Mouse (Mus musculus): ENCODE measurements around the gene Icos. TPM values are rescaled to one million over a fixed set of nuclear protein-coding genes. Genes with fewer than 3 reads are reported as not detected.

The Icos gene
- total RNA-seq, 1 experiment = not detected

DNA sequence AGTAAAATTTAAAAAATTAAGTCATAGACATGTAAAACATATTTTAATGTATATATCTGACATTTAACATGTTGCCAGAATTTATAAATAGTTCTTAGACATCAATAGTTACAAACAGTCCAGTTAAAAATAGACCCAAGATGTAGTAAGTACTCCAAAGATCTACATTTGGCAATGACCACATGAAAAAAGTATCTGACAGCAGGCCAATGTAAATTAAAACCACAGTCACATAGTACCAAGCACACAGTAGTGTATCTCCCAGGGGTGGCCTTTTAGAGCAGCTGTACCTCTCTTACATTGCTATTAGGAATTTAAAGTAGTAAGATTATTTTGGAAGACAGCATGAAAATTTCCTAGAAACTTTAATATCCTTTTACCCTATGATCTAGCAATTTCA lies 29.8 kb downstream of the Icos start:
- no peaks in the 10 kb centered on the region for H3K9me3 ChIP-seq (ENCODE audit: control insufficient read depth, insufficient read depth, low read depth, low read length)
- H3K4me1 ChIP-seq (ENCODE audit: control insufficient read depth in 2 of 2, insufficient read depth in 2 of 2, low read length in 2 of 2, poor library complexity in 1 of 2) = no peaks in the 10 kb centered on the region
- in situ Hi-C loops (cut with MboI; ENCODE audit: low sequenced_read_pairs in 2 of 2, unreplicated experiment in 2 of 2) = no loop called here
- no peak overlapping the region for H3K9ac ChIP-seq (ENCODE audit: insufficient read depth, low read depth, low read length, poor library complexity, severe bottlenecking)
- H3K27ac ChIP-seq (ENCODE audit: insufficient read depth, low read depth, low read length, poor library complexity, severe bottlenecking) = no peak overlapping the region
- no peak for DNase-seq (ENCODE audit: low read depth, low spot score)
- TF ChIP-seq ZC3H11A (IDR thresholded peaks at IDR 0.05; ENCODE audit: borderline replicate concordance, low read depth, low read length) (no peak), MAFK (IDR thresholded peaks at IDR 0.05; ENCODE audit: insufficient read depth, low read depth, low read length) (no peak), CHD2 (IDR thresholded peaks at IDR 0.05; ENCODE audit: low read depth, low read length) (no peak), ZNF384 (IDR thresholded peaks at IDR 0.05; ENCODE audit: low read depth, low read length) (no peak), HCFC1 (IDR thresholded peaks at IDR 0.05; ENCODE audit: borderline replicate concordance, insufficient read depth, low read length) (no peak)
- H3K36me3 ChIP-seq (ENCODE audit: control insufficient read depth, insufficient read depth, low read length, poor library complexity, severe bottlenecking) = no peaks in the 10 kb centered on the region
- H3K4me3 ChIP-seq (ENCODE audit: insufficient read depth in 1 of 2, low read depth in 1 of 2, low read length in 2 of 2, poor library complexity in 1 of 2, severe bottlenecking in 1 of 2) = no peak overlapping the region

DNA sequence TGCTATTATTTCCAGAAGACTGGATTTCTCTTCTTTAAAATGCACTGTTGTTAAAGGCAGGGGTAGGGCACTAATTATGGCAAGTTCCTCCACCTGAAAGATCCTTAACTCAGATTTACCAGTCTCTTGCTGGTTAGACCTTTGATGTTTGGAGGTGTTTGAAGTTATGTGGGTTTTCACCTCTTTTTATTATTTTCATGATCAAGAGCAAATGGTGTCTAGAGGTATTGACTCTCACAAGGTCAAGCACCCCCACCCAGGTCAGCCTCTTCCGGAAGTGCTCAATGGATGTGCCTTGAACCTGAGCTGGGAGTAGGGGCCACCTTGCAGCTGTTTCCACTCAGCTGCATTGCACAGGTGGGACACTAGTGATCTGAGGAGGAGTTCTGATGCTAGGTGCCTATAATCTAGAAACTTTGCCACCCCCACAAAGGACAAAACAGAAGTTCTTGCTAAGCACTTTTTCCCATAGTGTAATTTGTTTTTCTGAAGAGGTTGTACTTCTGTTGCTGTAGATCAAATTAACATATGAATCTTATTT lies 38.9 kb downstream of the Icos start:
- H3K27ac ChIP-seq (ENCODE audit: insufficient read depth, low read depth, low read length, poor library complexity, severe bottlenecking) = no peak overlapping the region
- in situ Hi-C loops (cut with MboI; ENCODE audit: low sequenced_read_pairs in 2 of 2, unreplicated experiment in 2 of 2) = no loop called here
- H3K36me3 ChIP-seq (ENCODE audit: control insufficient read depth, insufficient read depth, low read length, poor library complexity, severe bottlenecking) = no peaks in the 10 kb centered on the region
- DNase-seq (ENCODE audit: low read depth, low spot score) = no peak
- no peaks in the 10 kb centered on the region for H3K4me1 ChIP-seq (ENCODE audit: control insufficient read depth in 2 of 2, insufficient read depth in 2 of 2, low read length in 2 of 2, poor library complexity in 1 of 2)
- TF ChIP-seq ZC3H11A (IDR thresholded peaks at IDR 0.05; ENCODE audit: borderline replicate concordance, low read depth, low read length) (no peak), HCFC1 (IDR thresholded peaks at IDR 0.05; ENCODE audit: borderline replicate concordance, insufficient read depth, low read length) (no peak), CHD2 (IDR thresholded peaks at IDR 0.05; ENCODE audit: low read depth, low read length) (no peak), ZNF384 (IDR thresholded peaks at IDR 0.05; ENCODE audit: low read depth, low read length) (no peak), MAFK (IDR thresholded peaks at IDR 0.05; ENCODE audit: insufficient read depth, low read depth, low read length) (no peak)
- H3K4me3 ChIP-seq (ENCODE audit: insufficient read depth in 1 of 2, low read depth in 1 of 2, low read length in 2 of 2, poor library complexity in 1 of 2, severe bottlenecking in 1 of 2) = no peak overlapping the region
- no peak overlapping the region for H3K9ac ChIP-seq (ENCODE audit: insufficient read depth, low read depth, low read length, poor library complexity, severe bottlenecking)
- H3K9me3 ChIP-seq (ENCODE audit: control insufficient read depth, insufficient read depth, low read depth, low read length) = no peaks in the 10 kb centered on the region

GRCm38 (mm10) chr1:61026712-61027111 lies 49.0 kb downstream of the Icos start:
- DNase-seq (ENCODE audit: low read depth, low spot score) = no peak
- Histone ChIP-seq H3K9me3 (ENCODE audit: control insufficient read depth, insufficient read depth, low read depth, low read length) (no peaks in the 10 kb centered on the region), H3K4me1 (ENCODE audit: control insufficient read depth in 2 of 2, insufficient read depth in 2 of 2, low read length in 2 of 2, poor library complexity in 1 of 2) (no peaks in the 10 kb centered on the region), H3K4me3 (ENCODE audit: insufficient read depth in 1 of 2, low read depth in 1 of 2, low read length in 2 of 2, poor library complexity in 1 of 2, severe bottlenecking in 1 of 2) (no peak overlapping the region), H3K27ac (ENCODE audit: insufficient read depth, low read depth, low read length, poor library complexity, severe bottlenecking) (no peak overlapping the region), H3K9ac (ENCODE audit: insufficient read depth, low read depth, low read length, poor library complexity, severe bottlenecking) (no peak overlapping the region), H3K36me3 (ENCODE audit: control insufficient read depth, insufficient read depth, low read length, poor library complexity, severe bottlenecking) (no peaks in the 10 kb centered on the region)
- in situ Hi-C loops (cut with MboI; ENCODE audit: low sequenced_read_pairs in 2 of 2, unreplicated experiment in 2 of 2) = no loop called here
- TF ChIP-seq MAFK (IDR thresholded peaks at IDR 0.05; ENCODE audit: insufficient read depth, low read depth, low read length) (no peak), ZC3H11A (IDR thresholded peaks at IDR 0.05; ENCODE audit: borderline replicate concordance, low read depth, low read length) (no peak), HCFC1 (IDR thresholded peaks at IDR 0.05; ENCODE audit: borderline replicate concordance, insufficient read depth, low read length) (no peak), ZNF384 (IDR thresholded peaks at IDR 0.05; ENCODE audit: low read depth, low read length) (no peak), CHD2 (IDR thresholded peaks at IDR 0.05; ENCODE audit: low read depth, low read length) (no peak)

DNA sequence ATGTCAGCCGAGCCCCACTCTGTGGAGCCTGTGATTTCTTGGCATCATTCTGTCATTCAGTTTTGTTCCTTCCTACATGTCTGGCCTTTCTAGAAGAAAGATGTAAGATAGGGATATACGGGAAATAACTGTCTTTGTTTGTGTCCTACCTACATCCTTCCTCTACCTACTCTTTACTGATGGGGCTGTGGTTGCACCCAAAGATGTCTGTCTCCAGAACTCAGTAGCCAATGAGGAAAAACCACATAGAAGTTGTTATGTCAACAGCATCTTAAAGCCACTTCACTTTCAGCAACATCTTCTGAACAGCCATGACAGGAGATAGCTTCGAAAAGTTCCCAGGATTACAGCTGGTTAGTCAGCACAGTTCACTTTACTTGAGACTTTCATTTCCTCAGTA lies 49.8 kb downstream of the Icos start:
- DNase-seq (ENCODE audit: low read depth, low spot score) = no peak
- no peak for TF ChIP-seq MAFK (IDR thresholded peaks at IDR 0.05; ENCODE audit: insufficient read depth, low read depth, low read length)
- no peak for TF ChIP-seq CHD2 (IDR thresholded peaks at IDR 0.05; ENCODE audit: low read depth, low read length)
- Histone ChIP-seq H3K4me1 (ENCODE audit: control insufficient read depth in 2 of 2, insufficient read depth in 2 of 2, low read length in 2 of 2, poor library complexity in 1 of 2) (no peaks in the 10 kb centered on the region), H3K9ac (ENCODE audit: insufficient read depth, low read depth, low read length, poor library complexity, severe bottlenecking) (no peak overlapping the region), H3K36me3 (ENCODE audit: control insufficient read depth, insufficient read depth, low read length, poor library complexity, severe bottlenecking) (no peaks in the 10 kb centered on the region), H3K9me3 (ENCODE audit: control insufficient read depth, insufficient read depth, low read depth, low read length) (no peaks in the 10 kb centered on the region), H3K4me3 (ENCODE audit: insufficient read depth in 1 of 2, low read depth in 1 of 2, low read length in 2 of 2, poor library complexity in 1 of 2, severe bottlenecking in 1 of 2) (no peak overlapping the region), H3K27ac (ENCODE audit: insufficient read depth, low read depth, low read length, poor library complexity, severe bottlenecking) (no peak overlapping the region)
- in situ Hi-C loops (cut with MboI; ENCODE audit: low sequenced_read_pairs in 2 of 2, unreplicated experiment in 2 of 2) = no loop called here

DNA sequence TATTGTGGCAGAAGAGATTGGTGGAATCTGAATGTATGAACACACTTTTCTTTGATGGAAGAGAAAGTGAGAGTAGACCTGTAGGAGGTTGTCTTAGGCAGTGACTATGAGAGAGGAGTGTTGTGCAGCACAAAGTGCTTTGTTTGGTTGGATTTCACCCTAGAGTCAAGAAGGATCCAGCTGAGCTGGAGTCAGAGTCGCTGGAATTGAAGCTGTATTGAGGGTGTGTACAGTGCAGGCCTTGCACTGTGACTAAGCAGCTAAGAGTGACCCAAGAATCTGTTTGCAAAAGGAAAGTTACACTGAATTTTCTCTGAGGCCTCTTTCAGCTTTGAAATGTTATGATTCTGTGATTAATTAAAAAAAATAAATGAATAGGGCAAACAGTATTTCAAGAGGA lies 52.2 kb downstream of the Icos start:
- H3K9ac ChIP-seq (ENCODE audit: insufficient read depth, low read depth, low read length, poor library complexity, severe bottlenecking) = no peak overlapping the region
- no peak for DNase-seq (ENCODE audit: low read depth, low spot score)
- H3K9me3 ChIP-seq (ENCODE audit: control insufficient read depth, insufficient read depth, low read depth, low read length) = no peaks in the 10 kb centered on the region
- in situ Hi-C loops (cut with MboI; ENCODE audit: low sequenced_read_pairs in 2 of 2, unreplicated experiment in 2 of 2) = no loop called here
- TF ChIP-seq ZNF384 (IDR thresholded peaks at IDR 0.05; ENCODE audit: low read depth, low read length) (no peak), ZC3H11A (IDR thresholded peaks at IDR 0.05; ENCODE audit: borderline replicate concordance, low read depth, low read length) (no peak), CHD2 (IDR thresholded peaks at IDR 0.05; ENCODE audit: low read depth, low read length) (no peak), MAFK (IDR thresholded peaks at IDR 0.05; ENCODE audit: insufficient read depth, low read depth, low read length) (no peak), HCFC1 (IDR thresholded peaks at IDR 0.05; ENCODE audit: borderline replicate concordance, insufficient read depth, low read length) (no peak)
- H3K4me3 ChIP-seq (ENCODE audit: insufficient read depth in 1 of 2, low read depth in 1 of 2, low read length in 2 of 2, poor library complexity in 1 of 2, severe bottlenecking in 1 of 2) = no peak overlapping the region
- H3K27ac ChIP-seq (ENCODE audit: insufficient read depth, low read depth, low read length, poor library complexity, severe bottlenecking) = no peak overlapping the region
- no peaks in the 10 kb centered on the region for H3K36me3 ChIP-seq (ENCODE audit: control insufficient read depth, insufficient read depth, low read length, poor library complexity, severe bottlenecking)
- H3K4me1 ChIP-seq (ENCODE audit: control insufficient read depth in 2 of 2, insufficient read depth in 2 of 2, low read length in 2 of 2, poor library complexity in 1 of 2) = no peaks in the 10 kb centered on the region
